Mouse (Mus musculus) WW6 (cell line): ENCODE data around the gene Ei24.

Source experiments
- DNase-seq: peaks from one replicate; pipeline ENCODE4 v3.0.0-alpha.2; 2013; ENCODE audit warnings: low read depth, low spot score

The Ei24 gene

DNA sequence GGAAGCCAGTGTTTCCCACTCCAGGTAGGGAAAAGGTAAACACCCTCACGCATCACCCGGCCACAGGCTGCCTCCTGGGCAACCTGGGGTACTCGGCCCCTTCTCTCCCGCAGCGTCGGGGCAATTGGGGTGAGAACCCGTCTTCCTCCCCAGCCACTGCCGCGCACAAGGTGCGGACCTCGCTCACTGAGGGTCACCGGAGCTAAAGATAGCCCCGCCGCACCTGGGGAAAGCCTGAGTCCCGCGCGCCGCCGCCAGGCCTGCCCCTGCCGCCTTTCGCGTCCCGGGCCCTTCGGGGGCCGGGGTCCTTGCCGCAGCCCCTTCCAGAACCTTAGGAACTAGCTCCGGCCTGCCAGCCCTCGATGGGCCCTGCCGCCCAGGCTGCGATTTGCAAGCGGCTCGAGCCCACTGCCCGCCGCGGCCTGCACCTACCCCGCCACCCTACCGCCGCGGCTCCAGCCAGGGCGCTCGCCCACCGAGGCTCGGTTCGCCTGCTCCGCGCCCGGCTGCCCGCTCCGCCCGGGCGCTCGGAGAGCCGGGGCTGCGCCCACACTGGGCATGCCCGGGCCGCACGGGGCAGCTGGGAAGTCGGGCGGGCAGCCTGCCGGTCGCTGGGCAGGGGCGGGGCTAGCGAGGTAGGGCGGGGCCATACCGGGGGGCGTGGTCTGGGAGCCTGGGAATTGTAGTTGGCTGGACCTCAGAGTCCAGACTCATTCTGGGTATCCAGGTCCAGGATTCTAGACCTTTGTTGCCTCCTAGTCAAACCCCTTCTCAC lies at the start of gene Ei24:
Gene Ei24 (minus strand): TSS at position 613 of the 775 bp plus-strand sequence.
- no peak for DNase-seq

DNA sequence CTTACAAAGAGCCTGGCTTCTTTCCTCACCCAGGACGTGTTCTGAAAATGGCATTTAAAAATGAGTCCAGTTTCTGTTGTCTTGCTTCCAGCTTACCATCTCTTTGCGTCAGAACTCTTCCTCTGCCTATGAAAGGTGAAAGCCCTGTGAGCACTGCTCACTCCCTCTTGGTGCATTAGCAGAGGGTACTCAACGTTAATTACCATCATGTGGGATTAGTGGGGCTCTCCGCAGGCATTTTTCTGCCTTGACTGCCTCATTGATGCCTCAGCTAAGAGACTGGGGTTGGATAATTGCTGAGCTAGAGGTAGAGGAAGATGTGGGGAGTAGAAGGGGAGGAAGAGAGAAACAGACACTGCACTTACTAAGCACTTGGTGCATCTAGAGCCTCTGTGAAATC lies 49.2 kb upstream of the Ei24 start:
- no peak for DNase-seq

DNA sequence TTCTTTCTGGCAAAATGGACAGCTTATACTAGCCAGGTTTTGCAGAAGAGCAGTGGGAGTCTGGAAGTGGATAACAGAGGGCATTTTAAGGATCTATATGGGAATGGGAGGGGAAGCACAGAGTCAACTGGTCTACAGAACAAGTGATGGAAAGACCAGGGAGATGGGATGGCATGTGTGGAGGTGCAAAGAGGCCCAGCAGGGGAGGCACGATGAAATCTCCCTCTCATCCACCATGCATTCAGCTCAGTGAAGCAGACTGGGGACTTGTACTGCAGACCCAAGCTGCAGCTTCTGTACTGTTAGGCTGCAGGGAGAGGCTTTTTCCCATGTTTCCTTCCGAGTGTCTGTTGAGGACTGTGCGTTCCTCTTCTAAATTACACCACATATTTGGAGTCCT lies 36.7 kb upstream of the Ei24 start:
- DNase-seq = no peak

DNA sequence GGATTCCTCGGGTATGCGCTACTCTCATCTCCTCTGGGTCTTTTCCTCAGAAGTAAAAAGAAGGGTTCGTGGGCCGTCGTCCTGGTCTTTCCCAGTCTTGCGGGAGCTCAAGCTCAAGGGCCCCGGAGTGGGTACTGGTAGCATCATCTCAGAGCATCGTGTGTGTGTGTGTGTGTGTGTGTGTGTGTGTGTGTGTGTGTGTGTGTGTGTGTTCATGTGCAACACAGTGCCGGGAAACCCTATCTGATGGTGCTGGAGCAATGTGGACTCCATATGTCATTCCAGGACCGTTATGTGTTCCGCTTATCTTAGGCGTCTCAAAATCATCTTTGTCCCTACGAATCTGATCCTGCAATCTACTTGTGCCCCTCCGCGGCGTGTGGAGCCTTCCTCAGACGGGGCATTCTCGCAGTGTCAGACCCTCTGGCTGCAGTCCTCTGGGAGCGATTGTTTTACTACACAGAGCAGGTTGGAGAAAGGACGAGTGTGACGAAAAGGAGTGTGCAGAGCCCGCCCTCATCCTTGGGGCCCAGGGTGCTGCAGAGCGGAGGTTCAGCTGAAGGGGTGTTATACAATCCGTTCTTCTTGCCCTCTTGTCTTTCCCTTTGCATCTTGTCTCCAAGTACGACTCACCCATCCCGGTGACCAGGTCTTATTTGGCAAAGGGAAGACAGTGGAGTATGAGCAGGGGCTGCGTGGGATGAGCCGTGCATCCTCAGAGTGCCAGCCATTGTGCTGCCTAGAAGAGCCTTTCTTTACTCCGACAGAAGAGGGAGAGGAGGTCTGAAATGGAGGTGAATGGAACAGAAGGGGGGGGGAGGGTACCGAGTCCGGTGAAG lies 36.1 kb upstream of the Ei24 start:
- no peak for DNase-seq

DNA sequence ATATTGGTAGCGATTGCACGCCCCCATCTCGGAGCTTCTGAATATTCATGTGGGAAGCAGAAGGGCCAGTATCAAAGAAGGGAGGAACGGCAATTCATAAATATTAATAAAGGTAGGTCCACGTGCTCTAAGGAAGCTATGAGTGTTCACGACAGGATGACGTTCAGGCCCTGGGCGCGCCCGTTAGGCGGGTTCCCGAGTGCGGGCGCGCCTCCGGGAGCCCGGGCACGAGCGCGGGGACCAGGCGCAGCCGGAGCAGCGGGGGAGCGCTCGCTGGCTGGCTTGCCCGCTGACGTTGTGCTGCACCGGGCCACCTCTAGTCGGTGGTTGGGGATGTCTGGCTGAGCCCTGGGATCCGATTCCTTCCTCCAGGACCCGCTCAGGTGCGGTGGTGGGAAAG lies 35.3 kb upstream of the Ei24 start:
- DNase-seq = peak; percentile 9

DNA sequence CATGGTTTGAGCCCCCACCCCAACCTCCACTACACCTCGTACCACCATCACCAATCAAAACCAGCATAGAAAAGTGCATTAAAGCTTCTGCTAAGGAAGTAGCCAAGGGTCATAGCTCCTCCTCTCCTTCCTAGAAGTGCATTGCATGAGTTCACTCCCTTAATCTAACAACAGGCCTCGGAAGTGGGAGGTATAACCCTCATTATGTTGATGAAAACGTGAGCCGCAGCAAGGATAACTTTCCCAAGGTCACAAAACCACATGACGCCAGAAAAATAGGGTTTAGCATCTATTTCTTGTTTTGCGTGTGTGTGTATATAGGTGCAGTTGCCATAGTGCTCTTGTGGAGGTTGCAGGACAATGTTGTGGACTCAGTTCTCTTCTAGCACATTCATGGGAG lies 34.2 kb upstream of the Ei24 start:
- DNase-seq = no peak

DNA sequence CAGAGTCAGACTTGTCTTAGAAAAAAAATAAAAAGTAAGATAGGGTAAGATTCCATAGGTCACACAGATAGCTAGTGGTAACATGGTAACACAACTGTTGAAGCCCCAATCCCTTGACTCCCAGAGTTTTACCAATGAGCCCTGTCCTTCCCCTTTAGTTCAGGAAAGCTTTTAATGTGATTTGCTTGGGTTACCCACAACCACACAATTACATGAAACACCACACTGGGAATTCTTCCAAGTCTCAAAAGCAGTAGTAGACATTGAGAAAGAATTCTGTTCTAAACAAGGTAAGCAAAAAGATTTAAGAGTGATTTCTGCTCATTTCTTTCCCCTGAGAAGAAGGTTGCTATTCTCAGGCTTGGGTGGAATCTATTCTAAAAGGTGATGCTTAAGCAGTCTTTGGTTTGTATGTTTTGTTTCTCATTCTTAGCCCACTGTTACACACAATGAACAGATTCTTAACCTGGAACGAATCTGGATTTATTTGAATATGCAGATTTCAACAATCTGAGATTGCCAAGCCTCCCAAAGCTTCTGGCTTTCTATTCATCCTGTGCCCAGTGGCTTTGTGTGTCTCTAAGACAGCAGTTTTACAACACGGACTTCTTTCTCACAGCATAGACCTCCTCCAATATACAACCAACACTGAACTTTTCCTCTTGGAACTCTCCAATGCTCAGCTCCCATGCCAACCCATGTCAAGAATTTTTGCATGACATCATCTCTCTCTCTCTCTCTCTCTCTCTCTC lies 29.6 kb upstream of the Ei24 start:
- DNase-seq = no peak

DNA sequence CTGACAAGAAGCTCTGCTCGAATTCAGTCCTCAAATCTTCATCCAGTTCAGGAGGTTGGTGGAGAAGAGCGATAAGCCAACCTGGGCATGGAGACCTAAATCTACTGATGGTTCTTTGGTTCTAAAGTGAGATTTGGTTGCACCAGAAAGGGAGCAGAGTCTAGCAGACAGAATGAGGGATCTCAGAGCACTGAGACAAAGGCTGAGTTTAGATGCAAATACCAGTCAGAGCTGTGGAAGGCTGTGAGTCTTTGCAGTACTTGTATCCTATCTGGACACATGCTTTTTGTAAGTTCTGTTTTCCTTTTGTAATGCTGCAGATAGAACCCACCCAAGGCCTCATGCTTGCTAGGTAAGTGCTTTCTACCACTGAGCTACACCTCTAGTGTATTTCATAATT lies 24.8 kb upstream of the Ei24 start:
- DNase-seq = no peak

DNA sequence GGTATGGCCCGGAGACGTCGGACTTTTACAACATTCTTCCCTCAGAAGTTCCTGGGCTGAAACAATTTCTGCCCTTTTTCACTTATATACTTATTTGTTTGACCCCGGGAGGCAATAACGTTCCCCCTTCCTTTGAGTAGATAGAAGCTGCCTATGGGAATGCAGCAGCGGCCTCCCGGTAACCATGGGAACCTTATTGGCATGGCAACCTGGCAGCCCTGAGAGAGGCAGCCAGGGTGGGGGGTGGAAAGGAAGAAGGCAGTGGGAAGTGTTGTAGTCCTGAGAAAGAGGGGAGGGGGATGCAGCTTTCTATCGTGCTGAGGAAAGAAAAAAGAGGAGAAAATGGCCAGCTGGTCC lies 24.4 kb upstream of the Ei24 start, which contains the start of gene Fez1:
Gene Fez1 (plus strand): TSS at position 221 of the 357 bp plus-strand sequence.
- DNase-seq = peak; percentile 39

DNA sequence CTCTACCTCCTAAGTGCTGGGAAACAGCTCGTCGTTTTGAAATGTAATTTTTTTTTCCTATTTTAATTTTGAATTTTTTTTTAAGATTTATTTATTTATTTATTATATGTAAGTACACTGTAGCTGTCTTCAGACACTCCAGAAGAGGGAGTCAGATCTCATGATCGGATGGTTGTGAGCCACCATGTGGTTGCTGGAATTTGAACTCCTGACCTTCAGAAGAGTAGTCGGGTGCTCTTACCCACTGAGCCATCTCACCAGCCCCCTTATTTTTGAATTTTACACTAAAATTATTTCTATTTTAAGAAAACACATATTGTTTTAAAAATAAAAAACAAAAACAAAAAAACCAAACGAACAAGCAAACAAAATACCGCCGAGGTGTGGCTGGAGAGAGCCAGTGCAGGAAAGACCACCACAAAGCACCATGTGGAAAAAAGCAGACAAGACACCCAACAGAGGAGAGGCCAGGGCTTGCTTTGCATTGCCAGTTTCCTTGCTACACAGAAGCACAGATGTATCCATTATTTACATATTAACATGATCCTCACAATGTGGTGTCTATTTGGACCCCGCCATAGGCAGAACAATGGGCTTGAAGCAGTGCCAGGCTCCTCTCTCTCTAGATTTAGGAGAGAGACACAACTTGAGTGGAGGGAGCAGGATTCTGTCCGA lies 23.9 kb upstream of the Ei24 start:
- no peak for DNase-seq

DNA sequence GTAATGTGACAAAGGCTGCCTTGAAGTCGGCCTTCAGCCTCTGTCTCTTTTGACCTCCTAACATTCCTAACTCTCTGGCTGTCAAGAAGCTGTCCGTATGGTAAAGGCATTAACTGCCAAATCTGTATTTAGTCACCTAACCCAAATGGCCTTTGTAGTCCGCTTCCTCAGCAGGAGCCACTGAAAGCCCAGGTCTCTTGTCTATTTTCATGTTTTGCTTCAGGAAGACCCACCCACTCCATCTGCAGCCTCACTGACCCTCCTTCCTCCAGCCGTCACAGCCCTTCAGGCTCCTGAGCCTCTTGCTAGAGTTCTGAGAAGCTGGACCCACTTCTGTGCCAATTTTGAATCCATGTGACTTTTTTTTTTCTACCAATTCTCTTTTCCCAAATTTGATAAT lies 21.7 kb upstream of the Ei24 start:
- DNase-seq = no peak

DNA sequence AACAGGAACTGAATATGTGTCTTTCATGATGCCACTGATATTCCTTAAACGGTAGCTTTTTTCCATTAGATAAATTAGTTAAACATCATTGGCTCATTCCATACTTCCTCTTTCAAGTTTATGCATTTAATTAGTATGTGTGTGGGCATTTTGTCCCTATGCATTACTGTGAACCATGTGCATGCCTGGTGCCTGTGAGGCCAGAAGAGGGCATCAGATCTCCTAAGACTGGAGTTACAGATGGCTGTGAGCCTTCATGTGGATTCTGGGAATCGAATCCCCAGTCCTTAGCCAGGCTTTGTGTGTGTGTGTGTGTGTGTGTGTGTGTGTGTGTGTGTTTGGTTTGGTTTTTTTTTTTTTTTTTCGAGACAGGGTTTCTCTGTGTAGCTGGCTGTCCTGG lies 17.3 kb upstream of the Ei24 start:
- DNase-seq = no peak

DNA sequence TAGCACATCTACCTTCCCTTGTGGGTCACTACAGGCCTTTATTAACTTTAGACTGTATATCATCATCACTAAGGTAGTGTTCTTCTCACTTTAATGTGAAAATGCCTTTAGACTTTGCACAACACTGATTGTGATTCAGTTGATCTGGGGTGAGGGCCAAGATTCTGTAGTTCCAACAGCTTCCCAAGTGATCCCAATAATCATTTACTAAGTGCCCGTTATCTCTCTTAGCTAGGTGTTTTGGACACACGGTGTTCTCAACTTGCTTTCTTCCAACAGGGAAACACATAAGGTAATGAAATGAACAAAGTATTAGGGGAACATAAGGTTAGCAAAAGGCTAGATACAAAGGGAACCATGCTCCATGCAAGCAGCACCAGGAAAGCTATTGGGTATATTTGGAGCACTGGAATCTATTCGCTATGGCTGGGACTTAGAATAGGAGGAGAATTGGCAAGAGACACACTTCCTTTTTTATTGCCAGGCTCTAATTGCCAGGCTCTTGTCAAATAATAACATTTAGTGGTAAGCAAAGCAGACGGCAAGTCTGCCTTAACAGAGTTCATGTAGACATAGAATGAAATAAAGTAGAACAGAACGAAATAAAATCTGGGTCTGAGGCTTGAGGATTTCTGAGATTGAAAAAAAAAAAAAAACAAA lies 11.1 kb upstream of the Ei24 start:
- no peak for DNase-seq

DNA sequence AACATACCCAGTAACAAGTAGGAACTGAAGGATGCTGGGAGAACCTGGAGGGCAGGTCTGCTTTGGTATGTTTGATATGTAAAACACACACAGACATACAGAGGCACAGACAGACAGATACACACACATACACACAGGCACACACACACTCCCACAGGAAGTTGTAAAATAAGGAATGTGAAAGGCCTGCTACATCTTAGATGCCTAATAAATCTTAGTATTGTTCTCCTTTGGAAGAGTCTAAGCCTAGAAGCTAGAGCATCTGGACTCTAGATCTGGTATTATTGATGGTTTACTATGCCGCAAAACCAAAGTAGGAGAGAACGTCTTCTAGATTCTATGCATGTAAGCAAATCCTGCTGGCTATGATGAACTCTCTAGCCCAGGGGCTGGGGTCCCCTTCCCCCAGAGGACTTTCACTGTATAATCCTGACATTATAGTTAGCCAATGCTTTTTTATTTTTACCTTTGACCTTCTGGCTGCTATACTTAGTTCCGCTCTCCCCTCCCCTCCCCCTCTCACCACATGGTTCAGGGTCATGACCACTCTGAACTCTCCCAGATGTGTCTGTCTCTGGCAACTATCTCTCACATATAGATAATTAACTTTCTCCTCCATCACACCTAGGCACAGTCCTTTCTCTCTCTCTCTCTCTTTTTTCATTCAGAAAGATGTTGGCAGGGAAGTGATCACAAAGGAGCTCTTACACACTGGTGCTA lies 8.2 kb upstream of the Ei24 start:
- DNase-seq = no peak

DNA sequence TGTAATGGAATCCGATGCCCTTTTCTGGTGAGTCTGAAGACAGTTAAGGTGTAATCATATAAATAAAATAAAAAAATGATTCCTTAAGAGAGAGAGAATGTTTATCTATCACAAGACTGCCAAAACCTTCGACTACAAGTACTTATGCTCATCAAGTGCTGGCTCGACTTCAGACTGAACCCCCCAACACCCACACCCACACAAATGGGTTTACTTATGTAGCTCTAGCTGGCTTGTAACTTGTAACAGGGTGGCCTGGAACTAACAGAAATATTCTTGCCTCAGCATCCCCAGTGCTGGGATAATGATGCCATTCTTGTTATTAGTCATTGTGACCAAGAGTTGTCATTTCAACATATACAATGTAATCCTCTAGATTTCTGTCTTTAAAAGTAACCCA lies 6.7 kb upstream of the Ei24 start:
- no peak for DNase-seq

DNA sequence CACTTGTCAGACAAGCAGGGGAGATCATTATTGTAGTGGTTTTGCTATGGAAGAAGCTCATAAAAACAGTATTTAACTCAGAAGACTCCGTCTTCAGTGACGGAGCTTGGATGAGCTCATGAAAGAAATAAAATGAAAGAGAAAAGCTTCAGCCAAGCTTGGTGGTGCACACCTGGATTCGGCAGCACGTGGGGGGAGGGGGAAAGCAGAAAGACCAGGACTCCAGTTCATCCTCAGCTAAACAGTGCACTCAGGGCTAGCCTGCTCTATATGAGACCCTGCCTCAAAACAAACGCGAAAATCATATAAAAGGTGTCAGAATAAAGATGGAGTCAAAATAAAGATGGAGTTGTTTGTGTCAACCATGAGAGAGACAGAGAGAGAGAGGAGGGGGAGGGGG lies 6.2 kb upstream of the Ei24 start:
- no peak for DNase-seq

DNA sequence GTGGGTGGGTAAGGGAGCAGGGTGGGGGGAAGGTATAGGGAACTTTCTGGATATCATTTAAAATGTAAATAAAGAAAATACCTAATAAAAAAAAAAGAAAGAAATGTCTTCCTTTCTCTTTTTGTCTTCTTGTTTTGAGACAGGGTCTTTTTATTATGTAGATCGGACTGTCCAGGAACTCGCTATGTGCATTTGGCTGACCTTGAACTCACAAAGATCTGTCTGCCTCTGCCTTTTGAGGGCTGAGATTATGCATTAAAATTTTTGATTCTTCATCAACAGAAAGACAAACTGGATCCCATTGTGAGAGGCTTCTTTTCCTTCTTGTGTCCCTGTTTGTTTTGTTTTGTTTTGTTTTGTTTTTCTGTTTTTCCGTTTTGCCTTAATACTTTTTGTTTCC lies 5.8 kb upstream of the Ei24 start:
- DNase-seq = no peak

DNA sequence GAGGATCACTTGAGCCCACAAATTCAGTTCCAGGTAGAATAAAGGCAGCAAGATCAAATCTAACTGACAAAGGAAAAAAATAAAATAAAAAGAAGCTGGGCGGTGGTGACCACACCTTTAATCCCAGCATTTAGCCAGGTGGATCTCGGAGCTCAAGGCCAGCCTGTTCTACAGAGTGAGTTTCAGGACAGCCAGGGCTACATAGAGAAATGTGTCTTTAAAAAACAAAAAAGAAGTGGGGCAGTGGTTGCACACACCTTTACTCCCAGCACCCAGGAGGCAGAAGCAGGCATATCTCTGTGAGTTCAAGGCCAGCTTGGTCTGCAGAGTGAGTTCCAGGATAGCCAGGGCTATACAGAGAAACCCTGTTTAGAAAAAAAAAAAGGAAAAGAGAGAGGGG lies 4.8 kb upstream of the Ei24 start:
- DNase-seq = no peak

DNA sequence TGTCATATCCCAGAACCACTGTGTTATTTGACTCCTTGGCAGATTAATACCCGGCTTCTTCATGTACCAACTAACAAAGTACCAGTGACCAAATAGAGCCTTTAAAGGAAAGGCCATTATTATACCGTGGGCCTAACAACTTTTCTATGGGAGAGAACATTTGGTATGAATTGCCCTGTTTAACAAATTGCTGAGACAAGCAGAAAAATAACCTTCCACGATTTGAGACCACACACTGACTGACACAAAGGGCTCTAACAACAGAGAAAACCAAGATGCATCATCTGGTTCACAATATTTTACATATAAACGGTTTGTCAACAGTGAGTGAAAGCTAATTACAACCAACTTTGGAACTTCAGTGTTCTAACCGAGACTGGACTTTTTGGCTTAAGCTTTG lies 969 bp downstream of the Ei24 start:
- DNase-seq = no peak

DNA sequence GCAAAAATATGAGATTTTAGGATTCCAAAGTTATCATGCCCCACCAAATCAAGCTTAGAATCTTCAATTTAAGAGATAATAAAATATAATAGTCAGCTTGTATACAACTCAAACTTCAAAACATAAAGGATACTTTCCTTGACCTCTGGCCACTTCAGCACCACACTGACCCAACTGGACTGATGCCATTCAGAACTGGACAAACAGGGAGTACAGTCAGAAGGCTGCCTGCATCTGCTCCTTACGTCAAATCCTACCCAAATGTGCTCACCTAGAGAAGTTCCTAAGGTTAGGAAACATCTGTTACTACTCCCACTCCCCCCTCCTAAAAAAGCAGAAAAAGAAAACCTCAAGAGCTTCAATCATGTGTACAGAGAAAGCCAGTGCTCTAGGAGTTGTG lies 1.6 kb downstream of the Ei24 start:
- no peak for DNase-seq

DNA sequence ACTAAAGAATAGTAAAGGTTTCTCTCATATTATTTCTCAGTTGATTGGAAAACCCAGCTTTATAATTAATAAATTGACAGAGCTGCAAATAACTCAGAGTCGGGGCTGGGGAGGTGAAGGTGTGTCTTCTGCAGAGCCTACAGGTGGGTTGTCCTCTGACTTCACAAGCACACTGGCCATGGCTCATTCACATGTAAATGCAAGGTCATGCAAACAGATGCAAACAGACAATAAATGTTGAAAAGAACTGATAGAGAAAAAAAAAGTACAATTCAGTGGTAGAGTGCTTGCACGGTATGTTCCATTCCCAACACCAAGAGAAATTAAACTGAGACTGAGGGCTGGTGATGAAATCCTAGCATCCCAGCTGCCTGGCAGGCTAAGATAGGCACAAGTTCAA lies 2.7 kb downstream of the Ei24 start:
- no peak for DNase-seq
